ENCODE assay signal across 8 mouse cellular contexts in genomic region chr11:115226811-115227491, GRCm38 (mm10). TPM values are rescaled to one million over a fixed set of nuclear protein-coding genes. Genes with fewer than 3 reads are reported as not detected.
DNase-seq lines count a peak whose midpoint lies in the region; ATAC-seq and TF ChIP-seq lines count a peak whose summit lies in the region.

No protein-coding gene starts in this region.

- no peaks in the 10 kb centered on the region for H3K36me3 ChIP-seq in forebrain, embryonic 10.5 days (replicated peaks)
- H3K36me3 ChIP-seq in liver, embryonic 12.5 days: no peaks in the 10 kb centered on the region

- no peak overlapping the region for H3K4me2 ChIP-seq in liver, embryonic 12.5 days

- DNase-seq in left cerebral cortex, adult 2 months (ENCODE audit: extremely low spot score in 1 of 2, low spot score in 2 of 2): no peak
- DNase-seq in left cerebral cortex, adult 18-20 months (ENCODE audit: low spot score in 2 of 2): no peak
- no peak for DNase-seq in forebrain, embryonic 10.5 days (ENCODE audit: extremely low spot score, low spot score)
- DNase-seq in thymus, postnatal 0 days (ENCODE audit: low spot score): peak; percentile 81
- no peak for DNase-seq in right cerebral cortex, adult 18-20 months

- no peak overlapping the region for H3K4me3 ChIP-seq in left cerebral cortex, adult 2 months
- no peak overlapping the region for H3K4me3 ChIP-seq in forebrain, embryonic 10.5 days
- no peak overlapping the region for H3K4me3 ChIP-seq in liver, embryonic 12.5 days

- TF ChIP-seq CTCF in left cerebral cortex, adult 2 months (IDR thresholded peaks at IDR 0.05): no peak

- peak overlapping the region; percentile 64 for H3K27ac ChIP-seq in left cerebral cortex, adult 2 months
- peak overlapping the region; percentile 66 for H3K27ac ChIP-seq in forebrain, embryonic 10.5 days
- 0 out of 2 replicates have a peak overlapping the region, but pooled peaks have one; percentile 28 for H3K27ac ChIP-seq in liver, embryonic 12.5 days

- WGBS in forebrain, embryonic 10.5 days: 41% methylated on average over 13 of the region's 14 CpGs
- WGBS in liver, embryonic 12.5 days (ENCODE audit: insufficient replicate concordance): 49% methylated on average over 14 of the region's 14 CpGs

- intact Hi-C loops in left cerebral cortex, adult 2 months (cut with DNase I): no loop called here

- no peak overlapping the region for H3K9ac ChIP-seq in liver, embryonic 12.5 days

- no peaks in the 10 kb centered on the region for H3K9me3 ChIP-seq in forebrain, embryonic 10.5 days
- H3K9me3 ChIP-seq in liver, embryonic 12.5 days (replicated peaks): no peaks in the 10 kb centered on the region

- ATAC-seq in liver, embryonic 12.5 days: no peak
- no peak for ATAC-seq in erythroblast, adult 5-6 weeks (replicated peaks; ENCODE audit: low FRiP score, poor library complexity, severe bottlenecking)
- ATAC-seq in erythroid progenitor cell, adult 5-6 weeks (replicated peaks; ENCODE audit: low FRiP score, poor library complexity, severe bottlenecking): no peak

- H3K27me3 ChIP-seq in forebrain, embryonic 10.5 days (ENCODE audit: poor library complexity, severe bottlenecking): peaks cover 51% of the 10 kb centered on the region
- H3K27me3 ChIP-seq in liver, embryonic 12.5 days (replicated peaks): 0 out of 2 replicates have a peak, but pooled peaks cover 5% of the 10 kb centered on the region

- peaks cover 89% of the 10 kb centered on the region for H3K4me1 ChIP-seq in forebrain, embryonic 10.5 days
- H3K4me1 ChIP-seq in liver, embryonic 12.5 days: peaks cover 84% of the 10 kb centered on the region

RNA-seq across cellular contexts. Expression of gene Nat9, which starts 39.3 kb away (rescaled TPM):
- total RNA-seq in left cerebral cortex, adult 2 months (2021): 10 to 100 TPM; 23.1 to 25.6 TPM
- total RNA-seq in left cerebral cortex, adult 18-20 months (2021): 10 to 100 TPM; 24.3 to 30.5 TPM
- 16.9 and 20.6 TPM in 2 replicates for polyA plus RNA-seq in forebrain, embryonic 10.5 days (2016; fragmentation: Nextera tagmentation; extraction: Ambion mirVana)
- 12.8 and 12.9 TPM in 2 replicates for polyA plus RNA-seq in liver, embryonic 12.5 days (2016; fragmentation: Nextera tagmentation; extraction: Ambion mirVana)
- 19.3 and 20.1 TPM in 2 replicates for polyA plus RNA-seq in thymus, postnatal 0 days (2015; fragmentation: Nextera tagmentation; extraction: Ambion mirVana)
- total RNA-seq in erythroblast, adult 5-6 weeks (2015; ENCODE audit: low replicate concordance): 3.1 and 8.8 TPM in 2 replicates
- 8.8 and 10.5 TPM in 2 replicates for total RNA-seq in erythroblast, adult 5-6 weeks (2017; ENCODE audit: low replicate concordance)
- total RNA-seq in erythroid progenitor cell, adult 5-6 weeks (2015; ENCODE audit: low replicate concordance): 9.2 and 11.2 TPM in 2 replicates
- total RNA-seq in erythroid progenitor cell, adult 5-6 weeks (2017; ENCODE audit: low replicate concordance): 2.3 TPM in 1 of 2 replicates, not detected in the other

RNA-seq across cellular contexts. Expression of gene Tmem104, which starts 39.7 kb away (rescaled TPM):
- 10 to 100 TPM; 16.2 to 16.8 TPM for total RNA-seq in left cerebral cortex, adult 2 months (2021)
- 10 to 100 TPM; 14.9 to 16.2 TPM for total RNA-seq in left cerebral cortex, adult 18-20 months (2021)
- 8.7 and 8.8 TPM in 2 replicates for polyA plus RNA-seq in forebrain, embryonic 10.5 days (2016; fragmentation: Nextera tagmentation; extraction: Ambion mirVana)
- polyA plus RNA-seq in liver, embryonic 12.5 days (2016; fragmentation: Nextera tagmentation; extraction: Ambion mirVana): 7.5 and 8.1 TPM in 2 replicates
- polyA plus RNA-seq in thymus, postnatal 0 days (2015; fragmentation: Nextera tagmentation; extraction: Ambion mirVana): 8.6 and 10.8 TPM in 2 replicates
- total RNA-seq in erythroblast, adult 5-6 weeks (2015; ENCODE audit: low replicate concordance): 4.6 and 5.2 TPM in 2 replicates
- total RNA-seq in erythroblast, adult 5-6 weeks (2017; ENCODE audit: low replicate concordance): 0.85 and 1.5 TPM in 2 replicates
- 5.0 and 6.3 TPM in 2 replicates for total RNA-seq in erythroid progenitor cell, adult 5-6 weeks (2015; ENCODE audit: low replicate concordance)
- 0.64 and 6.3 TPM in 2 replicates for total RNA-seq in erythroid progenitor cell, adult 5-6 weeks (2017; ENCODE audit: low replicate concordance)

RNA-seq across cellular contexts. Expression of gene Grin2c, which starts 40.1 kb away (rescaled TPM):
- total RNA-seq in left cerebral cortex, adult 2 months (2021): 10 to 100 TPM; 37.4 to 40.0 TPM
- total RNA-seq in left cerebral cortex, adult 18-20 months (2021): 10 to 100 TPM; 33.8 to 35.7 TPM
- polyA plus RNA-seq in forebrain, embryonic 10.5 days (2016; fragmentation: Nextera tagmentation; extraction: Ambion mirVana): not detected in 2 replicates
- 0.51 and 0.62 TPM in 2 replicates for polyA plus RNA-seq in liver, embryonic 12.5 days (2016; fragmentation: Nextera tagmentation; extraction: Ambion mirVana)
- polyA plus RNA-seq in thymus, postnatal 0 days (2015; fragmentation: Nextera tagmentation; extraction: Ambion mirVana): 0.60 and 0.83 TPM in 2 replicates
- not detected in 2 replicates for total RNA-seq in erythroblast, adult 5-6 weeks (2015; ENCODE audit: low replicate concordance)
- not detected in 2 replicates for total RNA-seq in erythroblast, adult 5-6 weeks (2017; ENCODE audit: low replicate concordance)
- not detected in 2 replicates for total RNA-seq in erythroid progenitor cell, adult 5-6 weeks (2015; ENCODE audit: low replicate concordance)
- total RNA-seq in erythroid progenitor cell, adult 5-6 weeks (2017; ENCODE audit: low replicate concordance): not detected in 2 replicates

RNA-seq across cellular contexts. Expression of gene Fdxr, which starts 49.9 kb away (rescaled TPM):
- total RNA-seq in left cerebral cortex, adult 2 months (2021): 10 to 100 TPM; 15.9 to 17.9 TPM
- total RNA-seq in left cerebral cortex, adult 18-20 months (2021): 10 to 100 TPM; 13.1 to 18.1 TPM
- polyA plus RNA-seq in forebrain, embryonic 10.5 days (2016; fragmentation: Nextera tagmentation; extraction: Ambion mirVana): 16.3 and 17.5 TPM in 2 replicates
- polyA plus RNA-seq in liver, embryonic 12.5 days (2016; fragmentation: Nextera tagmentation; extraction: Ambion mirVana): 17.1 and 17.8 TPM in 2 replicates
- 22.0 and 22.4 TPM in 2 replicates for polyA plus RNA-seq in thymus, postnatal 0 days (2015; fragmentation: Nextera tagmentation; extraction: Ambion mirVana)
- total RNA-seq in erythroblast, adult 5-6 weeks (2015; ENCODE audit: low replicate concordance): 4.2 TPM in 1 of 2 replicates, not detected in the other
- total RNA-seq in erythroblast, adult 5-6 weeks (2017; ENCODE audit: low replicate concordance): 2.9 TPM in 1 of 2 replicates, not detected in the other
- total RNA-seq in erythroid progenitor cell, adult 5-6 weeks (2015; ENCODE audit: low replicate concordance): 1.3 and 16.6 TPM in 2 replicates
- 1.4 and 3.2 TPM in 2 replicates for total RNA-seq in erythroid progenitor cell, adult 5-6 weeks (2017; ENCODE audit: low replicate concordance)

Comparison
In these comparisons a context has a peak if more than half of its experiments do, and no peak if none do; other contexts are left out.
1. RNA of gene Grin2c, which starts 40.1 kb away (total RNA-seq): 37.4 to 40.0 TPM in left cerebral cortex, adult 2 months and 33.8 to 35.7 TPM in left cerebral cortex, adult 18-20 months; not detected in erythroblast, adult 5-6 weeks and not detected in erythroid progenitor cell, adult 5-6 weeks; every median in the first group is over 10 times any median in the second.
2. Peak in every context shown above with its lines, with median percentiles within 50 percentile points of each other: H3K27ac ChIP-seq.